Mouse (Mus musculus) brain, adult 2 months (tissue): ENCODE measurements at regions not wholly inside any gene's neighbourhood (a gene's known extent, or its start where the extent isn't known, plus 50 kb on each side); places are given as distances from the start of the nearest gene placed in this dataset.
A peak's percentile ranks its signal among the peaks of the same experiment; 100 is the strongest.
"Not testable (repeated sequence)": the region's sequence is repeated elsewhere in the genome, so short reads cannot be mapped to it uniquely, and the experiment has no call there.

Experiments used
- DNase-seq: peaks from one replicate; pipeline ENCODE4 v3.0.0; 2011; ENCODE audit warnings: low read depth, low spot score

DNA sequence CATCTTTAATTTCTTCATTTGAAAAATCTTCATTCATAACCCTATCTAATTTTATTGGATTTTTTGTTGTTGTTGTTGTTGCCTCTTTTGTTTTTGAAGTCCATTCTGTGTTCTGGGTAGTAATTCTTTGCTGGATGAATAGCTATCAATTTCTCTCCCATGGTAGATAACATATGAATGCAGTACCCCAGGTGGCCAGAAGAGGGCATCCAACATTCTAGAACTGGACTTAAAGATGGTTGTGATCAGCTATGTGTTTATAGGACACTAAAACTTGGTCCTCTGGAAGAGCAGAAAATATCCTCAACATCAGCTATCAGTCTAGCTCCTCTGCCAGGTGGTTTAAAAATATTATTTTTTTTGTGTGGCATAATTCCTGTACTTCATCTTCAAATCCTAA lies 73.0 kb downstream of the Prl2c3 start:
- DNase-seq, result not testable (repeated sequence)

DNA sequence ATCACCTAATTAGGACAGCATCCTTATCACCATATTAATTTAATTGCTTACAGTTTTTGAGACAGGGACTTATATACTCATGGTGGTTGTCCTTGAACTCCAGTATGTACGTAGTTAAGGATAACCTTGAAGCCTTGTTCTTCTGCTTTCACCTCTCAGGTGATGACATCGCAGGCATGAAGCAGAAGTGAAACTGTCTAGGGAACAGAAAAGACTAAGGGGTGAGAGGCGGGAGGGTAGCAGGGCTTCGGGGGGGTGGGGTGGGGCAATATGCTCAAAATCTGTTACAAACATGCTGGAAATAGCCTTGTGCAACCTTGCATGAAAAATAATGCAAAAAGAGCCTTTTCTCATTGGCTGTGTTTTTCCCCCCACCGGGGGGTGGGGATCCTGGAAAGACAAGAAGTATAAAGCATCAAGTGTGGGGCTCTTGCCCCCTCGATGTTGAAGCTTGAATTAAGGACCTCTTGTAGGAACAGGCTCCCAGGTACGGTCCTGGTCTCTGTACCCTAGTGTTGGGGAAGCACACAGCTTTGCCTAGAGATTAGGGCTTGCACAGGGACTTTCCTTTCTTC lies 81.8 kb downstream of the Prl2c3 start:
- DNase-seq, result not testable (repeated sequence)

DNA sequence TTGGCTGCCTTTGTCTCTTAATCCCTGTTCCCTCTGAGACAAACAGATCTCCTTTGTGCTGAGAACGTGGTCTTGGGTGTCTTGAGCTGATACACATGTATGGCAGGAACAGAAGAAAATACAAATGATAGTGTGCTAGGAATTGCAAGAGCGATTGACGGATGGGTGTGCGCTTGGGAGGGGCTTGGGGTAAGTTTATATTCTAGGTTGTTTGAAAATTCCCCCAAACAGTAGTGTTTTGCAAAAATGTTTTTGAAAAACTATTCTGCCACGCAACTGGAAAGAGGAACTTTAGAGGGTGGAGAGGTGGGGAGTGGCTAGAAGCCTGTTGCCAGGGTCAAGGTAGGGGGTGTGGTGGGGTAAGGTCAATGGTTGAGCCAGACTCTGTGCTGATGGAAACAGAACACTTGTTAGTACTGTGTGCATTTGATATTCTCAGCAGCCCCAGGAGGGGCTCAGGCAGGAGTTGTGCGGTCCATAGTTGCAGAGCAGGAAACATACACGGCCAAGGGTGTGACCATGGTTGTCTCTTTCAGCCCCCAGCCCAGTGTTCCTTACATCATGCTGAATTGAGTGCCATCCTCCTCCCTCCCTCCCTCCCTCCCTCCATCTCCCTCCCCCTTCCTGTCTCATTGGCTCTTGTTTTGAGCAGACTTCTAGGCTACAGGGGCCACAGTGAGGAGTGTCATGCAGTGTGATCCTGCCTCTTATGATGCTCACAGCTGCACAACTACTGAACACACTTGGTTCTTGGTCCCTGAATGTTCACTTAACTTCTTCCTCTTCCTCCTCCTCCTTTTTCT lies 88.2 kb downstream of the Prl2c3 start:
- DNase-seq, result no peak

DNA sequence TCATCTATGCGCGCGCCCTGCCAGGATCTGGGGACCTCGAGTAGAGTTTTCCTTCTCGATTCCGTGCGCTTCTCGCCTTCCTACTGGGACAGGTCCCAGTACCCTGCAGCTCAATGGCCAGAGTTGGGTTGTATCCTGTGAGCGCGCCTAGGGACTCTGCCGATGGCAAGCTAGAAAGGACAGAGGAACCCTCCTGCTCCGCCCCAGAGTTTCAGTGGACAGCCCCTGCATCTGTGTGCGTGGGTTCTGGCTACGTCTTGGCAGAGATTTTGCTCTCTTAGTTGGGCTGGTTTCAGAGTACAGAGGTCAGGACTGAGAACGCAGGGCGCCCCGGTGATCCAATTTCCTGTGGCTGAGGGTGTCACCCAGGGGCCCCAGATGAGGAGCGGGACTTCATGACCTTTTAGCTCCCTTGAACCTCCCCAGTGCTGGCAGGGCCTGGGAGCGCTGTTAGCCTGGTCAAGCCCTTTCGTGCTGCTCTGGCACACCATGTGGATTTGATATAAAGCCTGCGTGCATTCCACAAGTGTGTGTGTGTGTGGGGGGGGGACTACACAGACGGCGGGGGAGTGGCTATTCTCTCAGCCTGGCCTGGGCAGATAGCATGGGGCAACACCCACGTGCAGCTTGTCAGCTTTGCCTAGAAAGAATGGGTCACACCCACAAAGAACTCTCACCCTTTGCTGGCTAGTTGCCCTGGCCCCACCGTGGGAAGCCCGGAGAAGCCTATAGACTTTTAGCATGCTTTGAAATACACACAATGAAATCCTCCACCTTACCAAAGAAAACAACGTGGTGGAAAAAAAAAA lies 96.9 kb downstream of the Prl2c3 start:
- not testable (repeated sequence) for DNase-seq

DNA sequence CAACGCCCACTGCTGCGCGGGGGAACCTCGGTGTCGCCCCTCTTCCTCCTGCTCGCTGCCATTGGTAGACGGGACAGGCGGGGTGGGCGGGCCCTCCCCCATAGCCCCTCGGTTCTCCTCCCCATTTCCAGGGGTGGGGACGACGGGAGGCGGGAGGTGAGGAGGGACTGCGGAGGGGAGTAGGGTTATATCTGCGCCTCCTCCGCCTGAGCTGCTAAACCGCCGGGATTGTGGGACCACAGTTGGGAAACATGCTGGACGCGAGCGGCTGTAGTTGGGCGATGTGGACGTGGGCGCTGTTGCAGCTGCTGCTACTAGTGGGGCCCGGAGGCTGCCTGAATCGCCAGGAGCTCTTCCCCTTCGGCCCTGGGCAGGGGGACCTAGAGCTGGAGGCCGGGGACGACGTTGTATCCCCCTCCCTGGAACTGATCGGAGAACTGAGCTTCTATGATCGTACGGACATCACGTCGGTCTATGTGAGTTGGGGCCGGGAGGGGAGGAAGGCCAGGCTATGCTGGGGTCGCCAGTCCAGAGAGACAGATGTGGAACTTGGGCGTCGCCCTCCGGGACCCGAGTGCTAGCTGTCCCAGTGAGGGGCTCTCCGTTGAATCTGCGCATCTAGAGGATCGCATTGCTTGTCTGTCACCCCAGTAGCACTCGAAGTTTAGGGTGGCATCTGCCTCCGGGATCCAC lies 97.6 kb downstream of the Prl2c3 start:
- not testable (repeated sequence) for DNase-seq

DNA sequence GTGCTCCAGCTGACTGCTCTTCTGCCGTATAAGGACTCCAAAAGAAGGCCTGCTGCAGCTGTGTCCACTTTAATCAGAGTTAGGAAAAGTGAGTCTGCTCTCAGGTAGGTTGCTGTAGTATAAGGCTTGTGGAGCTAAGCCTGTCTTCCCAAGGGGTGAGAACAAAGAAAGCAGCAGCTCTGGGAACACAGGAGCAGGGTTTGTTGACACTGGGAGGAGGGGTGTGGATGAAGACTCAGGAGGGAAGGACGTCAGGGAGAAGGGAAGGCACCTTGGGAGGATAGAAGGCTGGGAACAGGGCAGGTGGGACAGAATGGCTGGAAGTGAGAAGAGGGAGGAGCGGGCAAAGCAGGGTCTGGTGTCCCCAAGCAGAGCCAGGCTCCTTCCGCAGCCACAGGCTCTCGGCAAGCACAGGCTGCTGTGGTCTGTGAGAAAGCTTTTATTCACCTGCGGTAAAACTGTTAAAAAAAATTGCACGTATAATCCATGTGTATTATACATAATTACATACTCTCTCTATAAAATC lies 106.2 kb downstream of the Prl2c3 start:
- not testable (repeated sequence) for DNase-seq

DNA sequence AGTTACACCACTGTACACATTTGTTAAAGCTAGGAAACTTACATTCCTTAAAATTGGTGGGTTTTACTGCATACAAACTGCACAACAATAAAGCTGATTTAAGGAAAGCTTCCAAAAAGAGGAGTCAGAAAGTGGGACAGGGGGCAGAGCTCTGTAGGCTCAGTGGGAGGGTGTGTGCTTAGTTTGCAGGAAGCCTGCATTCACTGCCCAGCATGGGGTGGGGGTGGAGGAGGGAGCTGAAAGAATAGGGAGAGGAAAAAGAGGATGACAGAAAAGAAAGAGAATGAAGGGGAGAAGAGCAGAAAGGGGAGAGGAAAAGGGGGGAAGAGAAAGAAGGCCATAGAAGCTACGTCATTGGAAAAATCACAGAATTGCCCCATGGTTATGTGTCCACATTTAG lies 111.1 kb downstream of the Prl2c3 start:
- not testable (repeated sequence) for DNase-seq

DNA sequence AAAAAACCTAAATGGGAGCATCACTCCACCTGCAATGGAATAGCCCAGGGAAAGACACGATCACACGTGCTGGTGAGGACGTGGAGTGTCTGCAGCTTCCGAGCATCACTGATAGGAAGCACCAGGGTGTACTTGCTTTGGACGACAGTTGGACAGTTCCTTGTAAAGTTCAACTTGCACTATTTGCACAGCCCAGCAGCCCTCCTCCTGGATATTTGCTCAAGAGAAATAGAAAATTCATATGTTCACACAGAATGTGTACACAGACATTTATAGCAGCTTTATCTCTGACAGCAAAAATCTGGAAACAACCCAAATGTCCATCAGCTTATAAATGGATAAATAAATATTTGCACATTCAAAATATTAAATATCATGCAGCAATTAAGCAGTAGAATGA lies 111.7 kb downstream of the Prl2c3 start:
- DNase-seq, result not testable (repeated sequence)

DNA sequence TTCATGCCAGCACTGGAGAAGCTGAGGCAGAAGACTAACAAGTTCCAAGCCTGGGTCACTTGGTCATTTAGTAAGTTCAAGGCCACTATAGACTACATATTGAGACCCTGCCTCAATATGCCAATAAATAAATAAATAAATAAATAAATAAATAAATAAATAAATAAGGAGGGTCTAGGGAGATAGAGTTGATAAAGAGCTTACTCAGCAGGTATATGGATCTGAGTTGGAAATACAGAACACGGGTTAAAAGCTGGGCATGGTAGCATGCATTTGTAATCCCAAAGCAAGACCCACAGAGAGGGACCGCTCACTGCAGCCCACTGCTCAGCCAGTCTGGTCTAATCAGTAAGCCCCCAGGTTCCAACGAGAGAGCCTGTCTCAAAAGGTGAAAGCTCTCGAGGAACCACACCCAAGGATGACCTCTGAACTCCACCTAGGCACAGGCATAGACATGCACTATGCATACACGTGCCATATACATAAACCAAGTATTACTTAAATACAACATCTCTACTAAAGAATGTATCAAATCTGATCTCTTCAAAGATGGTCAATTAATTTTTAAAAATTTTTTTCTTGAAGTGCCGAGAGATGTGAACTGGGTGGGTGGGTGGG lies 115.4 kb downstream of the Ero1lb start:
- not testable (repeated sequence) for DNase-seq

DNA sequence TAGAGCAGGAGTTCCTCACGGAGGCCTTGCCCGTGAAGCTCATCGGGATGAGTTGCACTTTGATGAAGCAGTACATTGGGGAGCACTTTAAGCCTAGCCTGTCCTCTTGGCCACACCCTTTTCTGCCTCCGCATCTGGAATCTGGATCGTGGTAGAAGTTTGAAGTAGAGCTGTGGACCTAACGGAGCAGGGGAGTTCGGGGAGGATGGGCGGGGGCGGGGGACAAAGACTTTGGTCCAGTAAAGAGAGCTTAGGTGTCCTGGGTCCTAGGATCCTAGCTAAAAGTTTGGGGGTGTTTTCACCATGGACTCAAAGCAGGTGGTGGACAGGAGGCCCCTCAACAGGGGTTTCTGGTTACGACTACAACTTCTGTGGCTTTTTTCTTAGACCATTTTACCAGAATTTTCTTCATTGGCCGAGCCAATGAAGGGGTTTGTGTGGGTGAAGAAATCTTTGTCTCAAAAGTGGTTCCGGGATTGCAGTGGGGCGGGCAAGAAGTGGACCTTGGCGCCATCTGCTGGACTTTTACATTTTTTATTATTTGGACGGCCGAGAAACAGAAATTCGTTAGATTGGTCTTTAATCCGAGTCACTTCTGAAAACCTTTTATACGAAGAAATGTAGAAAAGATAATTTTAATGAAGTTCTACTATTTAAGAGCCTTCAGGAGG lies 114.7 kb downstream of the Ero1lb start:
- peak; percentile 35 for DNase-seq

DNA sequence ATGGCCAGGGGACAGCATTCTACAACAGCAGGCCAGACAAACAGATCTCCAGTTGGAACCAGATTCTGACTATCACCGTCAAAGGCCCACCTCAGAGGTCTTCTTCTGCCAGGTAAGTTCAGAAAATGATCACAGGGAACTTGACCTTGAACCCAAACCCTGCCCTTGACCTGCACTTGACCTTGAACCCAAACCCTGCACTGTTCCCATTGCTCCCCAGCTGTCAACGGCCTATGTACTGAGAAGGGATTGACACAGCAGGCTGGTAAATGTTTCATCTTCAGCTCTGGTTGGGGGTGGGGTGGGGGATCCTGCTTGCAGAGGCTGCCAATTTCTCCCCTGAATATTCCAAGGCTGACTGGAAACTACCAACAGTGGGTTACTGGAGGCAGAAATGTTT lies 111.7 kb downstream of the Ero1lb start:
- DNase-seq, result no peak

DNA sequence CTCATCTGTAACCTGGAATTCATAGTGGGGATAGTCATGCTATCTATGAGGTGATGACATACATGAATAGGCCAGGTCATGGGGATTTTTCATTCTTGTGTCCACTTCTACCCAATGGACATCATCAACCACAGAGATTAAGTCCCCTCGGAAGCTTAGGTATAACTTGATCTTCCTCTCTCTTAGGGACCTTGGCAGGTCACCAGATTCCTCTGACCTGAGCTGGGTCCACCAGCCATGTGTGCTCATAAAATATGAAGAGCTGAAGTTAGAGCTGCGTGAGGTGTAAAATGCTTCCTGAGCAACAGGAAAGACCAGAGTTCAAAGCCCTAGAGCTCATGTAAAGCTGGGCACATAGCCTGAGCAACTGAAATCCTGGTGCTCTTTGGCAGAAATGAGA lies 105.3 kb downstream of the Ero1lb start:
- DNase-seq, result not testable (repeated sequence)

DNA sequence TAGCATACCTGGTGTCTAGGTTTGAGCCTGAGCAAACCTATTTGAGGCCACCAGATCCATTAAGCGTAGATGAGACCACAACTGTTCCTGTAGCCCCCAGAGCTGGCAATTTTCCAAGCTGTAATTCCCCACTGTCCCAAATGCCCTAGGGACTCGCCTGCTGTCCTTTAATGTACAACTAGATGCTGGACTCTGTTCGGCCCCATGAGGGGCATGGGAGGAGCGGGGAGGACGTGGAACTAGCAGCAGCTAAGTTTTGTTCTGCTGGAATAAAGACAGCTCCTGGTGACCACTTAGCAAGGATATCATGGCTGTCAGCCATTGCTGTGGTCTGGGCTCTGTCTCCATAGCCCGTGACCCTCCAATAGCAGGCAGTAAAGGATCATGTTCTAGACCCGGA lies 103.1 kb downstream of the Ero1lb start:
- DNase-seq, result not testable (repeated sequence)

DNA sequence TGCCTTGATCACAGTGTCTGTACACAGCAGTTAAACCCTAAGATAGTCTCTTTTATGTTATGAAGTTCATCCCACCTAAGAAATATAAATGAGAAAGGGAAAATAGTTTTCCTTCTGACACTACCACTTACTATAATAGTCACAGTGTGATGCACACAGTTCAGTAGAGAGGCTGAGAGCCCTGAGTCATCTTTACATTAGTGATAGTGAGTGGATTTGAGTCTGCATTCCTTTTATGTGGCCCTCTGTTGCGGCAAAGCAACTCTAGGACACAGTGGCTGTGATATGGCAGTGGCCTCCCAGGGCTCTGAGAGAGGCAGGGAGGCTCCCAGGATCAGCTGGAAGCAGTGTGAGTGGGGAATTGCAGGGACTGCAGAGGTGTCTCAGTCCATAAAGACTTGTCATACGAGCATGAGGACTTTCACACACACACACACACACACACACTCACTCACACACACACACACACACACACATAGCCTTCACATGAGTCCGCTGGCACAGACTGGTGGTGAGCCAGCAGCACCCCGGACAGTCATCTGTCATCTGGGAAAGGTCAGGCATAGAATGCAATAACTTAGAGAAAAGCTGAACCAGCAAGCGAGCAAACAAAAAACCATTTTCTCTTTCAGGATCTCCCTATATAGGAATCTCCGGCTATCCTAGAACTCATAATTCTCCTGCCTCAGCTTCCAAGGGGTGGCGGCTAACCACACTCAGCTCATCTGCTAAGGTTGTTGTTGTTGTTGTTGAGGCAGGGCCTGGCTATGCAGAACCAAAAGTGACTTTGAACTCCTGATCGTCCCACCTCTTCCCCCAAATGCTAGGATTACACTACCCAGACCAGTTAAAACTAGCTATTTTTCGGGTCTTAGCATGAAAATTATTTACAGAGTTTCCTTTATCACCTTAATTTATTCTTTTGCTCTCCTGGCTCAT lies 102.3 kb downstream of the Ero1lb start:
- not testable (repeated sequence) for DNase-seq

DNA sequence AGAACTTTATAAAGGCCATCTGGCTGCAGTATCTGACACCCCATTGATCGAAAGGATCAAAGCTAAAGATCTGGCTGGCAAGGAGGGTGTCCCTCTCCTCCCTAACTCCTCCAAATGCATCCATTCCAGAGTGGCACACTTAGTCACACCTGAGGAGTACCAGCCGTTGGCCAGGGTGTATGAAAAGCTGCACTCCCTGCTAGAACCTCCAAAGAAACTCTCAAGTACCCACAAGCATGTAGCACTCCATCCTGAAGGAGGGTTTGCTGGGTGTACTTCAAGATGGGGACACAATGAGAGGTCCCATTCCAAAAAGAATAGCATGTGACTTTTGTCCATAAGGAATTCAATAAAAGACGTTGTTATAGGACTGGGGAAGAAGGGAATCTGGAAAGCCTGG lies 100.4 kb downstream of the Ero1lb start:
- not testable (repeated sequence) for DNase-seq
